Mouse (Mus musculus): ENCODE measurements at regions not wholly inside any gene's neighbourhood (a gene's known extent, or its start where the extent isn't known, plus 50 kb on each side); places are given as distances from the start of the nearest gene placed in this dataset.

DNA sequence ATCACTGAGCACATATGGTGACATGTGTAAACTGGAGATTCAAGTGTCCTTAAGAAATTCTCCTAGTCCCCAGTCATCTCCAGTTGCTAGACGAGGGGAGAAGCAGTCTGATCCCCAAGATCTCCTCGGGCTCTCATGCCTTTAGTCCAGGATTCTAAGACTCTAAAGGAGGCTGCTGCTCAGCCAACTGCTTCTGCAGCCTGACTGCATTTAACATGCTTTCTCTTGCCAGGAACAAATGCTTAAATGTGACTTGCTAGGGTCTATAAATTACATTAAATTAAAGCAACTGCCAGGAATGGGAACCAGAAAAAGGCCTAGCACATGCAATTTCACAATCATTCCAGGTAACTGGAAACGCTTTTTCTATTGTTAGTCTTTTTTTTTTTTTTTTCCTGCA lies 599.8 kb upstream of the Gcfc2 start:
- no peak for DNase-seq

GRCm38 (mm10) chr6:81363969-81364529 lies 559.4 kb upstream of the Gcfc2 start:
- no peak for DNase-seq

GRCm38 (mm10) chr6:81388484-81388883 lies 535.0 kb upstream of the Gcfc2 start:
- no peak for DNase-seq

GRCm38 (mm10) chr6:81403122-81403521 lies 520.3 kb upstream of the Gcfc2 start:
- DNase-seq = no peak

DNA sequence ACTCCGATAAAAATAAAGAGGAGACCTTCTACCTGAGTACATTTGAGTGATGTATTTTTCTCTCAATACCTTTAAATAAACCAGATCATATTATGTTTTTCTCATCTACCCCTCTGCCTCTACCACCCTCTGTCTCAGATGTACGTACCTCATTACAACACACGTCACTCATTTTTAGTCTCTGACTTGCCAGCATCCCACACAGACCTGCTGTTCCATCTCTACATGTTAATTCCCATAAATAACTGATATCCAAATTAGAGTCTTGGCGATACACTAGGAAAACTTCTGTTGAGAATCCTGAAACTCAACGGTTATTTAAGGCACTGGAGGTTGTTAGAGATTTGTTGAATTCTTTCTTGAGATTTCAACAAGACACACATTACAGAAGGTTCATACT lies 509.9 kb upstream of the Gcfc2 start:
- DNase-seq = no peak

- DNase-seq = no peak
Measured at GRCm38 (mm10) chr6:81434745-81435144, 488.7 kb upstream of the Gcfc2 start.

GRCm38 (mm10) chr6:81438951-81439722 lies 484.3 kb upstream of the Gcfc2 start:
- no peak for DNase-seq

- DNase-seq = no peak
Measured at GRCm38 (mm10) chr6:81441396-81441795, 482.1 kb upstream of the Gcfc2 start.

GRCm38 (mm10) chr6:81446019-81446800 lies 477.3 kb upstream of the Gcfc2 start:
- DNase-seq = no peak

DNA sequence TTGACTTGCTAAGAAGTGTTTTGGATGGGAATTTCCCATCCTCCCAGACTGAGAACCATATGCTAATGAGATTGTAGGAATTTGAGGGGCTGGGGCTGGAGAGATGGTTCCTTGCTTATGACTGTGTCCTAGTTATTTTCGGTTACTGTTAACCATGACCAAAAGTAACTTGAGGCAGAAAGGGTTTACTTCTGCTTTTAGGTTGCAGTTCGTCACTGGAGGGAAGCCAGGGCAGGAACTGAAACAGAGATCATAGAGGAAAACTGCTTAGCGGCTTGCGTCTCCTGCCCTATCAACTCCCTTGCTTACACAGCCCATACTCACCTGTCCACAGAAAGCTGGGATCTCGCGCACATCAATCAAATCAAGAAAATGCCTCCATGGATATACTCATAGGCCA lies 475.8 kb upstream of the Gcfc2 start:
- peak; percentile 3 for DNase-seq

DNA sequence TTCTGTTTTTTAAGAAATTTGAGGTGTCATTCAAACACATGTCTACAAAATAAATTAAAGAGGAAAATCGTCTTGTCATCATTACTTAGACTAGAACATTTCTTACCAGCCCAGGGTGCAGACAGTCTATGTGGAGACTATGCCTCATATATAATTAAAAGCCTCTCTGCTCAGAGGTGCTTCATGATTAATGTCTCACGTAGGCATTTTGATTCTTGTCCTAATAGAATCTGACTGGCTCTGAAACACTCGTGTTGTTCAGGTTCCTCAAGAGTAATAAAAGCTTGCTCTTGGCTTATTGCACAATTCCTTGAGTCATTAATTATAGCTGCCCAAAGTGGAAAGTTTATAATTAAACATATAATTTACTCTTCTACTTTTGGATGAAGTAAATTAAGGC lies 475.1 kb upstream of the Gcfc2 start:
- DNase-seq = no peak

GRCm38 (mm10) chr6:81461095-81461494 lies 462.4 kb upstream of the Gcfc2 start:
- no peak for DNase-seq

DNA sequence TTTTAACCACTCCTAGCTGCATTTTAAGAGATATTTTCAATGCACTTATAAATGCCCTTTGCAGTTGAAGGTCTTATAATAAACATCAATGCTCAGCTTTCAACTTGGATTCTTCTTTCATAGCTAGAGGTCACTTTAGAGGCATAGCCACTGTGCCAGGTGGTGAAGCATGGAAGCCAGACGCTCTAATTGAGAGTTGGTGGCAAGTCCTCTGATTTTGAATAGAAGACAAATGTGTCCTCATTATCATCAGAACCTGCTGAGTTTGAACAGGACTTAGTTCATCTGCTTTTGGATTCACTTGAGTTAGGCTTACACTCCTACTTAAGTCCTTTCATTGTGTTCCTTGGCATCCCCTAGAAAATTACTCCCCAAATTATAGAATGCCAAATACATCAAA lies 459.0 kb upstream of the Gcfc2 start:
- no peak for DNase-seq

DNA sequence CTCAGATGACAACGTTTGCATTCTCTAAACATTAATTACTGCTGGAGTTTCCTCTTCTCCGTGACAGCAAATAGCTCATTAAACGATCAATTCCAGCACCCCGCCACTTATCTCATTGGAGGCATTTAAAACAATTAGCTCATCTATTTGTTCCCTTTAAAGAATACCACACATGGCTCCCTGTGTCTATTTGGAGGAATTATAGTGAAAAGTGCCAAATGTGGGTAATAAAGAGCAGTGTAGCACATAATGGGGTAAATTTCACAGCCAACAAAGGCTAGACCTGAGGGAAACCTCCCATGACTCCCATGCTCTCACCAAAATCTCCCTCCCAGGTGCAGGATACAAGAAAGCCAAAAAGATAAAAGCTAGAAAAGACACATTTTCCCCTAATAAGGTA lies 456.9 kb upstream of the Gcfc2 start:
- DNase-seq = no peak

GRCm38 (mm10) chr6:81471340-81471955 lies 452.0 kb upstream of the Gcfc2 start:
- no peak for DNase-seq

DNA sequence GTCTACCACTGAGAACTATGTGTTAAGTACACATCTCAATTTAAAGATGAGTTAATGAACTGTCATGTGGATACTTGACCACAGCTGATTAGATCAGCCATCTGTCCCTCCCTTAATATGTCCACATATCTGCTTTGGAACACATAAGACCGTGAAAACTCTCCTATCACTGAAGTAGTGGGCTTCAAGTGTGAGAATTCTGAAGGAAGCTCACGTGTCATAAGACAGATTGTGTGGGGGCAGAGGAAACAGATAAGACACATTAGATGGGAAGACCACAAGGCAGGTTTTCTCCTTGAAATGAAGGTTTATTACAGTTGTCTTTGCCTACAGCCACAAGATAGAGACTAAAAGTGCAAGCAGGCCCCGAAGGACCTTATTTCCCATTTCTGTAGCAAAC lies 451.0 kb upstream of the Gcfc2 start:
- no peak for DNase-seq

DNA sequence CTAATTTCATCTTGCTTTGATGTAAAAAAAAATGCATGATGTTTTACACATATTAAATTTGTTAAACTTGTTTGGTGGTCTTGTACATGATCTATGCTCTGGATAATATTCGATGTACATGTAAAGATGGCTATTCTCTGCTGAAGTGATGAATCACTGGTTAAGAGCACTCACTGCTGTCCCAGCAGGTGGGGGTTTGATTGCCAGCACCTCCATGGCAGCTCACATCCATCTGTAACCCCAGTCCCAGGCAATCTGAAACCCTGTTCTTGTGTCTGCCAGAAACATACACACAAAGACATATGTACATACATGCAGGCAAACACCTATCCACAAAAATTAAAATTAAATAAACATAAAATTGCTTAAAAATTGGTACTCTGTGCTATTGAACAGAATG lies 448.7 kb upstream of the Gcfc2 start:
- no peak for DNase-seq

GRCm38 (mm10) chr6:81487006-81487405 lies 436.5 kb upstream of the Gcfc2 start:
- no peak for DNase-seq

DNA sequence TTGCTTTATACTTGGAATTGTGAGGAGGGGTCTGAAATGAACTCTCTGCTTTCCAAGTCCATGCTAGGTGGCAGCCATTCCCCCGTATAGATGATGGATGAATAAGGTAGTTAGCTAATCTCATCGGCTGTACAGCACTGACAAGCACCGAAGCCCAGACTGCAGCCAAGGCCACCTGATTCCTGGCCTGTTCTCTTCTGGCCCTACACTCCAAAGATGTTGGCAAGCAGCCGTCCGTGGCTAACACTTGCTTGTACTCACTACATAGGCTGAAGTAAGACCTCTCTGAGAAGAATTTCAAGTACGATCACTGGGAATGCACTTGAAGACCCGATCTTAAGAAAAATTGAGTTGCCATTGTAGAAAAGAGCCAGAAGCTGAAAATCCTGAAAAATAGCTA lies 427.2 kb upstream of the Gcfc2 start:
- peak; percentile 29 for DNase-seq

GRCm38 (mm10) chr6:81517185-81517584 lies 406.3 kb upstream of the Gcfc2 start:
- no peak for DNase-seq

- no peak for DNase-seq
Measured at GRCm38 (mm10) chr6:81562260-81562659, 361.2 kb upstream of the Gcfc2 start.

- no peak for DNase-seq
Measured at GRCm38 (mm10) chr6:81563192-81563591, 360.3 kb upstream of the Gcfc2 start.

GRCm38 (mm10) chr6:81564295-81564694 lies 359.2 kb upstream of the Gcfc2 start:
- no peak for DNase-seq

All from lung, postnatal 36 days (tissue).